Comparison of ENCODE assay signal across 9 mouse cellular contexts in genomic region chr4:32357996-32358600, GRCm38 (mm10).
DNase-seq lines count a peak whose midpoint lies in the region; ATAC-seq and TF ChIP-seq lines count a peak whose summit lies in the region.
"Had no signal": no experiment of that assay in that cellular context is flagged by ENCODE, and none has a peak within 500 bp of the region (broad histone marks: within the 10 kb centered on the region; RNA-seq: fewer than 3 reads in every experiment).

No protein-coding gene starts in this region.

- DNase-seq in embryo, embryonic 10.5 days (ENCODE audit: low spot score): peak; percentile 46
- no peak for DNase-seq in embryo, embryonic 10 days (ENCODE audit: low spot score)
- no peak for DNase-seq in lung, postnatal 10 days
- DNase-seq in splenic B cell, adult 2 months (ENCODE audit: low read depth, low spot score): peak; percentile 52
- no peak for DNase-seq in kidney, postnatal 36 days
- DNase-seq in urinary bladder, postnatal 25 days (ENCODE audit: low spot score): no peak
- DNase-seq: gastrocnemius, postnatal 36 days had no signal

- TF ChIP-seq CTCF in intestine, postnatal 0 days (IDR thresholded peaks at IDR 0.05; ENCODE audit: low read depth): 0 out of 2 replicates have a peak, but pooled peaks have one; percentile 15

- WGBS in lung, embryonic 16.5 days: 50% methylated on average over 12 of the region's 12 CpGs
- 68% methylated on average over 12 of the region's 12 CpGs for WGBS in intestine, postnatal 0 days

- peak; percentile 52 for ATAC-seq in lung, embryonic 16.5 days (ENCODE audit: low read depth)
- ATAC-seq in intestine, postnatal 0 days: no peak

- H3K4me2 ChIP-seq in lung, embryonic 16.5 days (ENCODE audit: low read depth, low read length): no peak overlapping the region
- H3K4me2 ChIP-seq in intestine, postnatal 0 days (replicated peaks; ENCODE audit: low read depth): no peak overlapping the region

- no peak overlapping the region for H3K9ac ChIP-seq in lung, embryonic 16.5 days (ENCODE audit: low read length)
- H3K9ac ChIP-seq in intestine, postnatal 0 days (ENCODE audit: low read depth, low read length): no peak overlapping the region

- no peaks in the 10 kb centered on the region for H3K36me3 ChIP-seq in lung, embryonic 16.5 days (ENCODE audit: control insufficient read depth, insufficient read depth, low read length)
- H3K36me3 ChIP-seq in intestine, postnatal 0 days (ENCODE audit: control insufficient read depth, insufficient read depth): no peaks in the 10 kb centered on the region
- peaks cover under 1% of the 10 kb centered on the region; the same call in 1 of the 2 replicates for H3K36me3 ChIP-seq in splenic B cell, adult 2 months (ENCODE audit: control insufficient read depth, insufficient read depth, low read length, poor library complexity, severe bottlenecking)

- peaks cover 29% of the 10 kb centered on the region for H3K4me1 ChIP-seq in lung, embryonic 16.5 days (replicated peaks; ENCODE audit: control insufficient read depth, insufficient read depth, low read length)
- no peaks in the 10 kb centered on the region; the same call in 1 of the 2 replicates for H3K4me1 ChIP-seq in intestine, postnatal 0 days (replicated peaks; ENCODE audit: control insufficient read depth, insufficient read depth, low read length)

- no peaks in the 10 kb centered on the region for H3K9me3 ChIP-seq in lung, embryonic 16.5 days (ENCODE audit: control insufficient read depth, low read length)
- H3K9me3 ChIP-seq in intestine, postnatal 0 days (ENCODE audit: control insufficient read depth): no peaks in the 10 kb centered on the region

- H3K27ac ChIP-seq in lung, embryonic 16.5 days (ENCODE audit: low read length): peak overlapping the region; percentile 2; the same call in 1 of the 2 replicates
- H3K27ac ChIP-seq in intestine, postnatal 0 days (ENCODE audit: low read depth, low read length): no peak overlapping the region

- H3K27me3 ChIP-seq in lung, embryonic 16.5 days (ENCODE audit: control insufficient read depth, insufficient read depth, low read depth, low read length): no peaks in the 10 kb centered on the region
- no peaks in the 10 kb centered on the region for H3K27me3 ChIP-seq in intestine, postnatal 0 days (replicated peaks; ENCODE audit: control insufficient read depth, insufficient read depth, low read length)
- no peaks in the 10 kb centered on the region for H3K27me3 ChIP-seq in splenic B cell, adult 2 months (ENCODE audit: control insufficient read depth, insufficient read depth, low read length, poor library complexity, severe bottlenecking)

- no peak overlapping the region for H3K4me3 ChIP-seq in lung, embryonic 16.5 days (ENCODE audit: low read length)
- no peak overlapping the region for H3K4me3 ChIP-seq in intestine, postnatal 0 days (ENCODE audit: low read depth, low read length)

Comparison
In these comparisons a context has a peak if more than half of its experiments do, and no peak if none do; other contexts are left out.
1. DNase-seq: peak in embryo, embryonic 10.5 days (single experiment) and splenic B cell, adult 2 months (single experiment); none in embryo, embryonic 10 days (single experiment), lung, postnatal 10 days (single experiment), kidney, postnatal 36 days (0 of 2) and urinary bladder, postnatal 25 days (single experiment).